ENCODE assay signal across 14 mouse cellular contexts in the genomic region with DNA sequence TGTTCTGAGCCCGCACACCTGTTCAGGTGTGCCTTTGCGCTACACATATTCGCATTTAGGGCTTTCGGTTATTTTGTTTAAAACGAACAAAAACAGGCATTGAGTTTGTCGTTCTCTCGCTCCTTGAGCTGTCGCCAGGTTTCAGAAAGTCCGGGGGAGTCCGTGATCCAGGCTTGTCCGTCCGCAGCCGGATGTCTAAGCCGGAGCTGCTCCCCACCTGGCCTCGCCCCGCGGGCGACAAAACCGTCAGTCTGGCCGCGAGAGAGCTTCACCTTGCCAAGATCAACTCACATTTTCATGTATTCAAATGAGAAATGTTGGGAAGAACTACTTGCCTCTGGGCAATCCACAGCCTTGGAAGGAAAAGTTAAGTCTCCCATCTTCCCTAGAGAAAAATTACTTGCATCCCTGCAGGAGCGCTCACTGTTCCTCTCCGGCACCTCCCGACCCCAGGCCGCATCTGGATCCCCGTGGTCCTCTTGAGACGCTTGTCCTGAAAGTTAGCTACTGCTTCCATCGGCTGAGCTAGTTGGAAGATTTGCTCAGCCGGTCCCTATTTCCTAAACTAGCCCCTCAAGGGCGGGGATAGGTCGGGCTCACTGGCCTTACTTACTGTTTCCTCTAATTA. TPM values are rescaled to one million over a fixed set of nuclear protein-coding genes. Genes with fewer than 3 reads are reported as not detected.
A peak's percentile ranks its signal among the peaks of the same experiment; 100 is the strongest.
DNase-seq lines count a peak whose midpoint lies in the region; ATAC-seq and TF ChIP-seq lines count a peak whose summit lies in the region.
"Had no signal": no experiment of that assay in that cellular context is flagged by ENCODE, and none has a peak within 500 bp of the region (broad histone marks: within the 10 kb centered on the region; RNA-seq: fewer than 3 reads in every experiment).

No protein-coding gene starts in this region.

- H3K4me3 ChIP-seq in forebrain, embryonic 10.5 days, result peak overlapping the region; percentile 12; the same call in 1 of the 2 replicates
- H3K4me3 ChIP-seq in forebrain, embryonic 12.5 days (replicated peaks), result no peak overlapping the region
- 0 out of 2 replicates have a peak overlapping the region, but pooled peaks have one; percentile 12 for H3K4me3 ChIP-seq in liver, embryonic 11.5 days (ENCODE audit: low read depth, low read length)
- no peak overlapping the region for H3K4me3 ChIP-seq in liver, postnatal 0 days (ENCODE audit: low read depth, low read length)
- peak overlapping the region; percentile 43 for H3K4me3 ChIP-seq in E14TG2a.4 (replicated peaks; ENCODE audit: low read length)
- no peak overlapping the region for H3K4me3 ChIP-seq in intestine, postnatal 0 days (ENCODE audit: low read depth, low read length)
- H3K4me3 ChIP-seq: kidney, embryonic 15.5 days had no signal

- no peaks in the 10 kb centered on the region for H3K36me3 ChIP-seq in forebrain, embryonic 10.5 days (replicated peaks)
- H3K36me3 ChIP-seq in forebrain, embryonic 12.5 days (replicated peaks), result no peaks in the 10 kb centered on the region
- H3K36me3 ChIP-seq in liver, embryonic 11.5 days (ENCODE audit: control insufficient read depth, insufficient read depth, low read length), result no peaks in the 10 kb centered on the region
- H3K36me3 ChIP-seq in liver, postnatal 0 days (replicated peaks; ENCODE audit: insufficient read depth, low read length), result no peaks in the 10 kb centered on the region
- H3K36me3 ChIP-seq in E14TG2a.4 (ENCODE audit: insufficient read depth, low read length), result no peaks in the 10 kb centered on the region
- H3K36me3 ChIP-seq in intestine, postnatal 0 days (ENCODE audit: control insufficient read depth, insufficient read depth), result no peaks in the 10 kb centered on the region
- H3K36me3 ChIP-seq: kidney, embryonic 15.5 days had no signal

- H3K27ac ChIP-seq in forebrain, embryonic 10.5 days, result no peak overlapping the region
- H3K27ac ChIP-seq in forebrain, embryonic 12.5 days, result no peak overlapping the region
- H3K27ac ChIP-seq in liver, embryonic 11.5 days (ENCODE audit: low read depth, low read length), result no peak overlapping the region
- no peak overlapping the region for H3K27ac ChIP-seq in liver, postnatal 0 days (ENCODE audit: low read depth)
- H3K27ac ChIP-seq in intestine, postnatal 0 days (ENCODE audit: low read depth, low read length), result no peak overlapping the region
- H3K27ac ChIP-seq: hindbrain, embryonic 14.5 days; kidney, embryonic 15.5 days had no signal

- H3K4me1 ChIP-seq in forebrain, embryonic 10.5 days, result peaks cover 53% of the 10 kb centered on the region
- H3K4me1 ChIP-seq in forebrain, embryonic 12.5 days, result peaks cover 20% of the 10 kb centered on the region
- peaks cover 7% of the 10 kb centered on the region; the same call in 1 of the 2 replicates for H3K4me1 ChIP-seq in liver, embryonic 11.5 days (replicated peaks; ENCODE audit: control insufficient read depth, insufficient read depth, low read length)
- H3K4me1 ChIP-seq in liver, postnatal 0 days (ENCODE audit: insufficient read depth), result peaks cover 16% of the 10 kb centered on the region; the same call in 1 of the 2 replicates
- peaks cover 43% of the 10 kb centered on the region for H3K4me1 ChIP-seq in E14TG2a.4 (replicated peaks; ENCODE audit: low read depth, low read length)
- no peaks in the 10 kb centered on the region for H3K4me1 ChIP-seq in intestine, postnatal 0 days (replicated peaks; ENCODE audit: control insufficient read depth, insufficient read depth, low read length)

- H3K27me3 ChIP-seq in forebrain, embryonic 10.5 days (ENCODE audit: poor library complexity, severe bottlenecking), result peaks cover 100% of the 10 kb centered on the region
- H3K27me3 ChIP-seq in forebrain, embryonic 12.5 days, result peaks cover 97% of the 10 kb centered on the region
- H3K27me3 ChIP-seq in liver, embryonic 11.5 days (replicated peaks; ENCODE audit: control insufficient read depth, insufficient read depth, low read length), result peaks cover 100% of the 10 kb centered on the region
- H3K27me3 ChIP-seq in liver, postnatal 0 days (ENCODE audit: insufficient read depth, low read length), result peaks cover 75% of the 10 kb centered on the region
- peaks cover 95% of the 10 kb centered on the region for H3K27me3 ChIP-seq in E14TG2a.4 (ENCODE audit: insufficient read depth, low read length)
- H3K27me3 ChIP-seq in intestine, postnatal 0 days (replicated peaks; ENCODE audit: control insufficient read depth, insufficient read depth, low read length), result peaks cover 65% of the 10 kb centered on the region

- no peaks in the 10 kb centered on the region for H3K9me3 ChIP-seq in forebrain, embryonic 10.5 days
- H3K9me3 ChIP-seq in forebrain, embryonic 12.5 days, result no peaks in the 10 kb centered on the region
- no peaks in the 10 kb centered on the region for H3K9me3 ChIP-seq in liver, embryonic 11.5 days (ENCODE audit: control insufficient read depth, low read length)
- no peaks in the 10 kb centered on the region for H3K9me3 ChIP-seq in liver, postnatal 0 days (ENCODE audit: low read length)
- no peaks in the 10 kb centered on the region for H3K9me3 ChIP-seq in E14TG2a.4 (ENCODE audit: low read length)
- no peaks in the 10 kb centered on the region for H3K9me3 ChIP-seq in intestine, postnatal 0 days (ENCODE audit: control insufficient read depth)
- H3K9me3 ChIP-seq: kidney, embryonic 15.5 days had no signal

- no peak for DNase-seq in forebrain, embryonic 10.5 days (ENCODE audit: extremely low spot score, low spot score)
- peak; percentile 44 for DNase-seq in liver, embryonic 11.5 days (ENCODE audit: low spot score)
- DNase-seq in liver, postnatal 0 days, result no peak
- DNase-seq in thymus, postnatal 14 days, result no peak
- DNase-seq in right cerebral cortex, postnatal 10 days (ENCODE audit: low spot score in 2 of 2), result no peak
- DNase-seq: adrenal gland, postnatal 36 days; cerebellum, adult 11 months; left cerebral cortex, postnatal 4 days had no signal

- ATAC-seq in forebrain, embryonic 12.5 days (ENCODE audit: low FRiP score), result no peak
- no peak for ATAC-seq in liver, embryonic 11.5 days (replicated peaks; ENCODE audit: low FRiP score)
- no peak for ATAC-seq in liver, postnatal 0 days
- ATAC-seq in intestine, postnatal 0 days, result no peak

- H3K9ac ChIP-seq in forebrain, embryonic 12.5 days, result no peak overlapping the region
- no peak overlapping the region for H3K9ac ChIP-seq in liver, embryonic 11.5 days (ENCODE audit: low read depth, low read length)
- no peak overlapping the region for H3K9ac ChIP-seq in liver, postnatal 0 days (replicated peaks)
- no peak overlapping the region for H3K9ac ChIP-seq in intestine, postnatal 0 days (ENCODE audit: low read depth, low read length)
- H3K9ac ChIP-seq: hindbrain, embryonic 14.5 days; kidney, embryonic 15.5 days had no signal

- no peak for TF ChIP-seq EP300 in liver, postnatal 0 days (IDR thresholded peaks at IDR 0.05; ENCODE audit: low read depth)

- H3K4me2 ChIP-seq in forebrain, embryonic 12.5 days, result no peak overlapping the region
- H3K4me2 ChIP-seq in liver, embryonic 11.5 days, result peak overlapping the region; percentile 27
- H3K4me2 ChIP-seq in liver, postnatal 0 days (ENCODE audit: low read depth, low read length), result no peak overlapping the region
- H3K4me2 ChIP-seq in intestine, postnatal 0 days (replicated peaks; ENCODE audit: low read depth), result peak overlapping the region; percentile 33; the same call in 1 of the 2 replicates
- H3K4me2 ChIP-seq: hindbrain, embryonic 14.5 days; kidney, embryonic 15.5 days had no signal

- no peak for TF ChIP-seq CTCF in liver, postnatal 0 days (IDR thresholded peaks at IDR 0.05; ENCODE audit: low read depth)
- TF ChIP-seq CTCF in E14TG2a.4 (conservative IDR thresholded peaks at IDR 0.05; ENCODE audit: low read length), result no peak
- TF ChIP-seq CTCF in intestine, postnatal 0 days (IDR thresholded peaks at IDR 0.05; ENCODE audit: low read depth), result no peak

- WGBS in forebrain, embryonic 10.5 days, result under 1% methylated on average over 31 of the region's 31 CpGs
- WGBS in forebrain, embryonic 12.5 days, result under 1% methylated on average over 31 of the region's 31 CpGs
- 4% methylated on average over 31 of the region's 31 CpGs for WGBS in liver, embryonic 11.5 days
- WGBS in liver, postnatal 0 days (ENCODE audit: insufficient replicate concordance), result 12% methylated on average over 31 of the region's 31 CpGs
- 14% methylated on average over 31 of the region's 31 CpGs for WGBS in intestine, postnatal 0 days

RNA-seq across cellular contexts. Expression of gene Foxa1, which starts 3.6 kb away (rescaled TPM):
- 0.17 and 0.61 TPM in 2 replicates for polyA plus RNA-seq in forebrain, embryonic 10.5 days (2016; fragmentation: Nextera tagmentation; extraction: Ambion mirVana)
- 0.74 and 1.1 TPM in 2 replicates for polyA plus RNA-seq in forebrain, embryonic 12.5 days (2016; fragmentation: Nextera tagmentation; extraction: Ambion mirVana)
- polyA plus RNA-seq in liver, embryonic 11.5 days (2014; fragmentation: Nextera tagmentation; extraction: Ambion mirVana), result 3.4 and 3.5 TPM in 2 replicates
- 1.5 and 2.3 TPM in 2 replicates for polyA plus RNA-seq in liver, postnatal 0 days (2015; fragmentation: Nextera tagmentation; extraction: Ambion mirVana)
- polyA plus RNA-seq in intestine, postnatal 0 days (2015; fragmentation: Nextera tagmentation; extraction: Ambion mirVana), result 3.7 and 4.0 TPM in 2 replicates
- polyA plus RNA-seq: cortical plate, adult 2 months had no signal

RNA-seq across cellular contexts. Expression of gene Ttc6, which starts 13.6 kb away (rescaled TPM):
- 0.21 and 0.43 TPM in 2 replicates for polyA plus RNA-seq in forebrain, embryonic 10.5 days (2016; fragmentation: Nextera tagmentation; extraction: Ambion mirVana)
- polyA plus RNA-seq in forebrain, embryonic 12.5 days (2016; fragmentation: Nextera tagmentation; extraction: Ambion mirVana), result 0.46 and 0.97 TPM in 2 replicates
- polyA plus RNA-seq in liver, embryonic 11.5 days (2014; fragmentation: Nextera tagmentation; extraction: Ambion mirVana), result 0.38 and 0.47 TPM in 2 replicates
- 0.08 and 0.09 TPM in 2 replicates for polyA plus RNA-seq in liver, postnatal 0 days (2015; fragmentation: Nextera tagmentation; extraction: Ambion mirVana)
- 0.20 and 0.43 TPM in 2 replicates for polyA plus RNA-seq in intestine, postnatal 0 days (2015; fragmentation: Nextera tagmentation; extraction: Ambion mirVana)

Comparison
In these comparisons a context has a peak if more than half of its experiments do, and no peak if none do; other contexts are left out.
1. H3K4me3 ChIP-seq: peak in forebrain, embryonic 10.5 days (single experiment), liver, embryonic 11.5 days (single experiment) and E14TG2a.4 (single experiment); none in forebrain, embryonic 12.5 days (single experiment), liver, postnatal 0 days (single experiment) and intestine, postnatal 0 days (single experiment).
2. H3K4me2 ChIP-seq: peak in liver, embryonic 11.5 days (single experiment) and intestine, postnatal 0 days (single experiment); none in forebrain, embryonic 12.5 days (single experiment) and liver, postnatal 0 days (single experiment).